Mouse (Mus musculus) liver, embryonic 13.5 days (tissue): ENCODE measurements around the gene Npb. TPM values are rescaled to one million over a fixed set of nuclear protein-coding genes. Genes with fewer than 3 reads are reported as not detected.
A peak's percentile ranks its signal among the peaks of the same experiment; 100 is the strongest.

Experiments used
- microRNA-seq: library from miRNA; unstranded; fragments of <30 nt; microRNA quantifications from one replicate; pipeline ENCODE4, GENCODE M21; 2016
- polyA plus RNA-seq: library from polyadenylated mRNA; unstranded; fragments of >200 nt; fragmentation: Nextera tagmentation; extraction: Ambion mirVana; gene quantifications from 2 replicates; pipeline ENCODE4 v1.2.1, GENCODE M21; 2015

The Npb gene
- polyA plus RNA-seq, 1 experiment from 2014 or later, result 9.5 TPM

Small RNA genes lying within 50 kb of the gene (microRNA-seq; reads per million reads assigned to microRNA genes)
- 10.6 reads per million, percentile 24 among the genes with 10 or more reads in this experiment for gene Mir6936

Other genes with a start within 250 kb of the Npb start
- not detected in 2 replicates for gene Fscn2, start 246.9 kb upstream of the Npb start, polyA plus RNA-seq
- gene Faap100, start 229.7 kb upstream of the Npb start, polyA plus RNA-seq, result 7.8 and 8.7 TPM in 2 replicates
- gene Nploc4, start 170.8 kb upstream of the Npb start, polyA plus RNA-seq, result 22.3 and 26.8 TPM in 2 replicates
- gene Tspan10, start 165.8 kb upstream of the Npb start, polyA plus RNA-seq, result not detected in 2 replicates
- gene Pde6g, start 155.0 kb upstream of the Npb start, polyA plus RNA-seq, result 0.12 TPM in 1 of 2 replicates, not detected in the other
- 8.4 and 9.5 TPM in 2 replicates for gene Oxld1, start 150.4 kb upstream of the Npb start, polyA plus RNA-seq
- gene Ccdc137, start 150.4 kb upstream of the Npb start, polyA plus RNA-seq, result 20.2 and 23.1 TPM in 2 replicates
- gene Arl16, start 140.9 kb upstream of the Npb start, polyA plus RNA-seq, result 15.9 and 16.0 TPM in 2 replicates
- 142 and 150 TPM in 2 replicates for gene Mrpl12, start 123.9 kb upstream of the Npb start, polyA plus RNA-seq
- gene Slc25a10, start 116.6 kb upstream of the Npb start, polyA plus RNA-seq, result 42.2 and 44.1 TPM in 2 replicates
- gene Gcgr, start 77.8 kb upstream of the Npb start, polyA plus RNA-seq, result 10.0 and 10.7 TPM in 2 replicates
- 45.7 and 46.9 TPM in 2 replicates for gene Mcrip1, start 58.8 kb upstream of the Npb start, polyA plus RNA-seq
- gene Ppp1r27, start 57.3 kb upstream of the Npb start, polyA plus RNA-seq, result 0.22 TPM in 1 of 2 replicates, not detected in the other
- gene P4hb, start 35.2 kb upstream of the Npb start, polyA plus RNA-seq, result 403 and 453 TPM in 2 replicates
- gene Arhgdia, start 26.9 kb upstream of the Npb start, polyA plus RNA-seq, result 258 and 276 TPM in 2 replicates
- gene Alyref, start 10.1 kb upstream of the Npb start, polyA plus RNA-seq, result 379 and 416 TPM in 2 replicates
- gene Anapc11, start 10.1 kb upstream of the Npb start, polyA plus RNA-seq, result 99.1 and 102 TPM in 2 replicates
- gene Pcyt2, start 9.5 kb downstream of the Npb start, polyA plus RNA-seq, result 114 and 116 TPM in 2 replicates
- 33.8 and 34.3 TPM in 2 replicates for gene Sirt7, start 16.8 kb downstream of the Npb start, polyA plus RNA-seq
- 39.8 and 40.0 TPM in 2 replicates for gene Mafg, start 25.1 kb downstream of the Npb start, polyA plus RNA-seq
- gene Pycr1, start 35.3 kb downstream of the Npb start, polyA plus RNA-seq, result 6.0 and 6.9 TPM in 2 replicates
- 0.23 TPM in 1 of 2 replicates, not detected in the other for gene Myadml2, start 39.7 kb downstream of the Npb start, polyA plus RNA-seq
- 0.27 and 0.36 TPM in 2 replicates for gene Notum, start 52.7 kb downstream of the Npb start, polyA plus RNA-seq
- 49.2 and 52.5 TPM in 2 replicates for gene Aspscr1, start 64.5 kb downstream of the Npb start, polyA plus RNA-seq
- 123 and 126 TPM in 2 replicates for gene Cenpx, start 105.3 kb downstream of the Npb start, polyA plus RNA-seq
- gene Lrrc45, start 105.4 kb downstream of the Npb start, polyA plus RNA-seq, result 13.0 and 14.3 TPM in 2 replicates
- gene Rac3, start 113.0 kb downstream of the Npb start, polyA plus RNA-seq, result 1.7 and 2.3 TPM in 2 replicates
- 8.8 and 9.6 TPM in 2 replicates for gene Dcxr, start 118.8 kb downstream of the Npb start, polyA plus RNA-seq
- 0.22 TPM in 1 of 2 replicates, not detected in the other for gene Cbr2, start 123.6 kb downstream of the Npb start, polyA plus RNA-seq
- 4.9 and 6.5 TPM in 2 replicates for gene Hmga1b, start 154.3 kb downstream of the Npb start, polyA plus RNA-seq
- 11.2 and 15.4 TPM in 2 replicates for gene Rfng, start 175.7 kb downstream of the Npb start, polyA plus RNA-seq
- gene Gps1, start 175.8 kb downstream of the Npb start, polyA plus RNA-seq, result 102 and 104 TPM in 2 replicates
- gene Dus1l, start 187.9 kb downstream of the Npb start, polyA plus RNA-seq, result 82.6 and 86.2 TPM in 2 replicates
- gene Fasn, start 216.1 kb downstream of the Npb start, polyA plus RNA-seq, result 15.3 and 17.9 TPM in 2 replicates